Mouse (Mus musculus) testis, postnatal 14 days (tissue): ENCODE measurements around the gene Nfic.

Source experiments
- DNase-seq: peaks from one replicate; pipeline ENCODE4 v3.0.0; 2021; ENCODE audit warnings: low spot score

Nfic gene

GRCm38 (mm10) chr10:81485060-81485449 is 29.6 kb upstream of the Nfic start:
- DNase-seq: no peak

DNA sequence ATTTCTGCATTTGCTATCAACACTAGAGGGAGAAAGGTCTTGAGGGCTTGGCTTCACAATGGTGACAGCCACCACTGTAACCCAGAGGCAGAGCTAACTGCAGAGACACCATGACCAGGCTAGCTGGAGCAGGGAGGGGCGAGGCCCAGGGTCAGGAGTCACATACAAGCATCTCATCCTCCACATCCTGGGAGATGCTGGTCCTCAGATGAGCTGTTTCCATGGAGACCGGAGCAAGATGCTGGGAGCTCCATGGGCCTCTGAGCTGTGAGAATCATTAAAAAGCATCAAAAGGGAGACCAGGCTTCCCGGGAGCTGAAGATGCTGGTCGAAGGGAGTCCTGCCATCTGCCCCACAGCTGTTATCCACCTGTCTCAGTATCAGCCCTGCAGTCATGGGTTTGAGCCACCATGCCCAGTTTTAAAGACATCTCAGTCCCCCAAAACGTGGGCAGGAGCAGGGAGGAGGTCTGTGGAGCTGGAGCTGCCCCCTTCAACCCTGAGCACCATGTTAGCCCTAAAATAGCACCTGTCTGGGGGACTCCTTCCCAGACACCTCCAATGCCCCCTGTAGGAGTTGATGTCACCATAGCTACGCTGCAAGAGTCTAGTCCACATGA is 29.1 kb upstream of the Nfic start:
- DNase-seq: no peak

GRCm38 (mm10) chr10:81483983-81484382 is 28.5 kb upstream of the Nfic start:
- no peak for DNase-seq

DNA sequence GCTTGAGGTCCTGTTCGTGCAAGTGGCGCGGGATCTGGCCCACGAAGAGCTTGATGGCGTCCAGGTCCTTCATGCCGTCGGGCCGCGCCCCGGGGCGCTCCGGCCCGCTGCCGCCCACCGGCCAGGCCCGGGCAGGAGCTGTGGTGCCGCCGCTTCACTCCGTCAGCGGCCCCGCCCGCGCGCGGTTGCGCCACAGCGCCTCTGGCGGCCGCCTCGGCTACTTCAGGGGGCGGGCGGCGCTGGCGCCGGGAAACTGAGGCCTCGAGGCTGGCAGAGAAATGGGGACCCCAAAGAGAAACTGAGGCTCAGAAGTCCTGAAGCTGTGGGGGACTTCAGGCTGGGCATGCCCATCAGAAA is 27.1 kb upstream of the Nfic start, which contains the start of gene Celf5:
Gene Celf5 (minus strand): TSS at position 177 of the 357 bp plus-strand sequence.
- no peak for DNase-seq

- DNase-seq: no peak
Observed at GRCm38 (mm10) chr10:81481605-81482532, 26.4 kb upstream of the Nfic start.

DNA sequence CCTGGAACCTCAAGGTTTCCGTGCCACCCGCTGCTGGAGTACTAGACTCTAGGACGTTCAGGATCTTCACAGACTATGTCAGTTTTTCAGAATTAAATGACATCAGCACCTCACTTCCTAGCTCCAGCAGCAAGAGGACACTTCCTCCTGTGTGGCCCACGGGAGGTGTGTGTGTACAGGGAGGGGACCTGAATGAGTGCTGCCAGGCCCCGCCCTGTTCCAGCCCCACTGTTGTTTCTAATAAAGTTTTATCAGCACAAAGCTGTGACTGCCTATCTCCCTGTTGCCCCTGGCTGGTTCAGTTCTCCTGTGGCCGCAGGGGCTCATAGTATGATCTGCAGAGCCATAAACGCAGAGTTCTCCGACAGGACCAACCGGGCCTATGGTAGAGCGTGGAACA is 19.0 kb upstream of the Nfic start:
- no peak for DNase-seq

- no peak for DNase-seq
Observed at GRCm38 (mm10) chr10:81473003-81473451, 17.6 kb upstream of the Nfic start.

DNA sequence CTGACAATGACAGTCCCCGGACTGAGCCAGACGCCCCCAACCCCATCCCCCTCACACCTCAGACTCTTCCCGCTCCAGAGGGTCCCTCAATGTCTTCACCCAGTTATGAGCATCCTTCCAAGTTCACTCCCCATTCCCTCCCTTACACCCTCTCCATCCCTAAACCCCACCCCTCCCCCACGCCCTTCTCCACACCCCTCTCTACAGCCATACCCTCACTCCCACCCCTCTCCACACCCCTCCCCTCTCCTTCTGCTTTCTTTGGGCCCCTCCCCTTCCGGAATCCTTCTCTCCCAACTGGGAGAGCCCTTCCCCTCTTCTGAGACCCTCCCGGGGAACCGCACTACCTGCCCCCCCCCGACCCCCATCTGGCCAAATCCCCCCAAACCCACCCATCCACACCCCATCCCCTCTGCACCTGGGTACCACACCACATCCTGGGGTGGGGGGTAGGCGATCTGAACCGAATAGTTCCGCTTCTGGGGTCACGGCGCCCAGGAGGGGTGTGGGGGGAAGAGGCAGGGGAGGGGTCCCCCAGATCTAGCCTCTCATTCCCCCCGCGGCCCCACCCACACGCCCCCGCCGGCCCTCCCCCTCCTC is 17.1 kb upstream of the Nfic start:
- no peak for DNase-seq

- no peak for DNase-seq
Observed at GRCm38 (mm10) chr10:81470454-81470853, 15.0 kb upstream of the Nfic start.

DNA sequence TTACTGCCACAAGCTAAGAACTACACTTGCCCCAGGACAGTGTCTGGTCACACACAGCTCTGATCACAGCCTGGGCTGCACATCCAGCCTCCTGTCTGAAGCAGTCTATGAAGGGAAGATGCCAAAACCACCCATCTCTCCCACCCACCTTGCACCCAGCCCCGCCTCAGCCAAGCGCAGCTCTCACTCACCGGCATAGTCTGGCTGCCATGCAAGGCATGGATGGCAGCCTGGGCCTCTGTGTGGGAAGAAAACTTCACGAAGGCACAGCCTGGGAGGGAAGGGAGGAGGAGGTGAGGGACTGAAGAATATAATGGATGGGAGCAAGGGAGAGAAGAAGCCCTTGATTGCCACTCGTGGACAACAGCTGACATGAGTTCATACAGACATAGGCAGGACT is 13.8 kb upstream of the Nfic start:
- DNase-seq: no peak

GRCm38 (mm10) chr10:81467670-81468235 is 12.3 kb upstream of the Nfic start:
- DNase-seq: no peak

GRCm38 (mm10) chr10:81466881-81467280 is 11.4 kb upstream of the Nfic start:
- DNase-seq: no peak

- DNase-seq: no peak
Observed at GRCm38 (mm10) chr10:81466066-81466465, 10.6 kb upstream of the Nfic start.

DNA sequence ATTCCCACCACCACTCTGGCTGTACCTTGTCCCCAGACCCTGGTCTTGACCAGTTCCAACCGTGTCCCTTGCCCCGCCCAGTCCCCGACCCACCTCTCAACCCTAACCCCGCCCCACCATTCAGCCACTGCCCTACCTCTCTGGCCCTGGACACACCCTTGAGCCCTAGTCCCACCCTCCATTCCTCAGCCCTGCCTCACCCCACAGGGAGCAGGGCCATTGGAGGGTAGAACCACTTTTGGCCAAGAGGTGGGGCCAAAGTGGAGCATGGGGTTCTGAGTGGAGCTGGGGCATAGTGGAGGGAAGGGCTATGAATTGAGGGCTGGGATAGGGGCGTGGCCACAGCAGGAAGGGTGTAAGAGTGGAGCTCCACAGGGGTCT is 9.8 kb upstream of the Nfic start:
- DNase-seq: peak; percentile 6

DNA sequence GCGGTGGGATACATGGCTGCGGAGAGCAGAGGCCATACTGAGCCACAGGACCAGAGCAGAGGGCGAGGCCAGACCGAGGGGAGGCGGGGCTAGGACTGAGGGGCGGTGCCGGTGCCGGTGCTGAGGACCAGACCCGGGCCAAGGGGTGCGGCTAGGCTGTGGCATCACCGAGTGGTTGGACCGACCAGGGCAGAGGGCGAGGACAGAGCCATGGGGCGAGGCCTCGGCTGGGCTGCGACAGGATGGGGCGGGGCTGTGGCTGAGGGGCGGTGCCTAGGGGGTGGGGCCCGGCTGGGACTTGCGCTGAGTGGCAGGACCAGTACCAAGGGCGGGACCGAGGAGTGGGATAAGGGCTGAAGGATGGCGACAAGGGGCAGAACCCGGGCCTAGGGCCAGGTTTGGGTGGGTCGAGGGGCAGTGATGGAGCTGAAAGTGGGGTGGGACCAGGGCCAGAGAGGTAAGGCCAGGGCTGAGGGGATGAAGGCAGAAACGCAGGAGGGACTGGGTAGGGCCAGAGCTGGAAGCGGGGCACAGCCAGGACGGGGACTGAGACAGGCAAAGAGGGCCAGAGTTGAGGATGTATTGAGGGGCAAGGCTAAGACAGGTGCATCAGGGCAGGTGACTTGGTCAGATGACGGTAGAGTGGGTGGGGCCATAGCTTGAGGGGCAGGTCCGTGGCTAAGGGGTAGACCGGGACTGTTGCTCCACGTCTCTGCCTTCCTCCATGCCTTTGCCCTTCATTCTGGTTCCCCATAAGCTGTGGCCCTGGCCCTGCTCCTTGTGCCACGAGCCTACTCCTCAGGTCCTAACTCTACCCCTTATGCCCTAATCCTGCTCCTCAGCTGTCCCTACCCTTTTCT is 9.2 kb upstream of the Nfic start:
- DNase-seq: peak; percentile 57

DNA sequence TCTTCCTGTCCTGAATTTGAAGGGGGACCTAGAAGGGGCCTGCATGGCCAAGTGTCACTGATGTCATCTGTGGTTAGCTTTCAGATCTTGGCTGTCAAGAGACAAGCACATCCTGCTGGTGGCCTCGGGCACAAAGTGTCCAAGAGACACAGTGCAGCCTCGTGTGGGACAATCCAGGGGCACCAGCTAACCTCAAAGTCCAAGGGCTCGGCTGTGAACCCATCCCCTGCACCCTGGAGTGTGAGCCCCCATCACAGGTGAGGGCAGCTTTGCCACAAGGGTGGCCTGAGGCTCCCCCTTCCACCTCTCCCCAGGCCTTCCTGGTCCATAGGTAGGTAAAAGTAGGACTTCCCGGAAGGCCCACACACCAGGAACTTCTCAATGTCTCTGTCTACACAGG is 8.1 kb upstream of the Nfic start:
- DNase-seq: peak; percentile 5

DNA sequence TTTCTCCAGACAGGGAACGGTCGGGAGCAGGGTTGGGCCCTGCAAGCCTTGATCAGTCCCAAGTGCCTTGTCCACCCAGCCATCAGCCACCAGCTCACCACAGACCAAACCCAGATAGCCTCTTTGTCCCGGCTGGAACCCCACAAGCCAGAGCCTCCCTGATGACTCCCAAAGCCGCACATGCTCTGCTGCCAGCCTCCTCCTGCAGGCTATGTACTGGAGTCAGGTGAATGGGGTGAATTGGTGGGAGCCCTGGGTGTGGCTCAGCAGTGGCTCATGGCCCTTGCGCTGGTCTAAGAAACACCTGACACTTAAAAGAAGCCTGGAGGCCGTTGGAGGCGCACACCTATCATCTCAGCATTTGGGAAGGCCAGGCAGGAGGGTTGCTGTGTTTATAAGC is 7.5 kb upstream of the Nfic start:
- peak; percentile 3 for DNase-seq

DNA sequence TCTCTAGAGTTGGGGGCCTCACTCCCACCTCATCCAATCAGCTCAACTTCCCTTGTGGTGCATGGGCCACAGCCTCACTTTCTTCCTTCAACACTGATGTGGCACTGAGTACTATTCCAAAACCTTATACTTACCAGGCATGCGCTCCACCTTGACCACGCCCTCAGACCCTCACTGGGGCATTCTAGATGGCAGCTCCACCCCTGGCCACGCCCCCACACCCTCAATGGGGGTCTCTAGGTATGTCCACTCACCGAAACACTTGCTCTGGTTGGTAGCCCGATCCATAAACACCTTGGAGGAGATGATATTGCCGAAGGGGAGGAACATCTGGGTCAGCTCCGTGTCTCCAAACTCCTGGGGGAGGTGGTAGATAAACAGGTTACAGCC is 7.0 kb upstream of the Nfic start:
- peak; percentile 31 for DNase-seq

- DNase-seq: peak; percentile 3
Observed at GRCm38 (mm10) chr10:81461673-81462414, 6.4 kb upstream of the Nfic start.

DNA sequence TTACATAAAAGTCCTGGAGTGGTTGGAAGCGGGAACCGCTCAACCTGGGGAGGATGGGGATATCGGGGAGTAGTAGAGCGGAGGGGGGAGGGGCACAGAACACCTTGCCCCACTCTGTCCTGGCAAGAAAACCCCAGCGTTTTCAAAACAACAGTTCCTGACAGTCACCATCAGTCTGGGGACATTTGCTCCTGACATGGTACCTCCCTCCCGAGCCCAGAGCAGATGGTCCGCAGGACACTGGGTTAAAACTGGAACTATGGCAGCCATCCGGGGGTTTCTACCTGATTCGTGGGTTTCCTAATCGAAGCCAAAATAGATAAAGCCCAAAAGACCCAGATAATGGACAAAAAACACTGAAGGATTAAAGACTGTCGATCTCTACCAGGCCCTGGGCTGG is 5.5 kb upstream of the Nfic start:
- no peak for DNase-seq

DNA sequence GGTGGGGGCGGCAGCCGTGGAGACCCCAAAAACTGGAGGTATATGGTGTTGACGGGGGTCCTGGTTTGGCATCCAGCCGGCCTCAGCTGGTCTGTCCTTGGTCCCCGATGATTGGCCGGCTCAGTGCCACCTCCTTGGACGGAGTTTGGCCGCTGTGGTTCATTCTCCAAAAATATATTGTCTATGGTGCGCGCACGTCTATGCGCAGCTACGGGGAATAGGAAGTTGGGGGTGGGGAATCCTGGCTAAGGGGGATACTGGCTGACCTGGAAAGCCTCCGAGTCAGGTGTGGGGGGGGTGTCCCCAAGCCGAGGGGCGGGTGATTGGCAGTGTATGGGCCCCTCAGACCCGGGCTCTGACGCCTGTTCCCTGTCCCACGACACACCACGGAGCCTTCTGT is 5.0 kb upstream of the Nfic start:
- no peak for DNase-seq
